Mouse (Mus musculus) heart, postnatal 14 days (tissue): Measurements from ENCODE around the gene Spib. TPM values are rescaled to one million over a fixed set of nuclear protein-coding genes. Genes with fewer than 3 reads are reported as not detected.

Experiments used
- DNase-seq, 2 experiments: peaks; one replicate each; pipeline ENCODE4 v3.0.0; 2021 to 2022
- intact Hi-C: fragments of 180-260 bp; cut with DNase I; formaldehyde crosslinking; loops from one replicate; pipeline ENCODE4 v1.15.1; 2025
- total RNA-seq, 2 experiments: library from RNA; stranded (reverse); gene quantifications; 2 replicates each; pipeline ENCODE4 v1.2.3; 2021

Gene Spib
- total RNA-seq, 2 experiments from 2014 or later: 0.65 to 1.1 TPM

GRCm38 (mm10) chr7:44549621-44550408 is 17.9 kb upstream of the Spib start:
- intact Hi-C loops: loop anchor here (10.0 kb wide), 2 partner anchors 175 to 285 kb away; partner anchors contain the start of gene Gm15517
- DNase-seq: no peak

- intact Hi-C loops: loop anchor here (1.0 kb wide), 1 partner anchor 23 kb away; no protein-coding TSS in a partner anchor
- peak; percentile 99 to 100 for DNase-seq
These were observed 16.7 kb upstream of the Spib start, which contains the start of gene Pold1 for GRCm38 (mm10) chr7:44548497-44549087. TSS of gene Pold1 (minus strand) at chr7:44548849.

DNA sequence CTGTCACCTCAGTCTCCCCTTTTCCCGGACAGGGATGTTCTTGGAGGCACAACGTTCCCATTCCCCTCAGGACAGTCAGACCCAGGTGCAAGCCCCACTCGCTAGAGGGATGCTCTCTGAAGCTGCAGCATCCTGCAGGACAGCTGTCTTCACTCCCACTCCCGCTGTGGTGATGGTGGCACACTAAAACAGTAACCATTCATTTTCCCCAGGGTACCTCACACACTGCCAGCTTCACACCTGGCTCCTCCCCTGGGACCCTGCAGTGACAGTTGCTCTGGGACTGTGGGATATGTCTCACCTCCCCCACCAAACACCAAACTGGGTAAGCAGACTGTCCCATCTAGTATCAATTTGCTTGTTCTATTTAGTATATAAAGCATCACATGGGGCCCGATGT is 15.9 kb upstream of the Spib start:
- intact Hi-C loops: loop anchor here (1.0 kb wide), 1 partner anchor 22 kb away; no protein-coding TSS in a partner anchor

GRCm38 (mm10) chr7:44547041-44547440 is 15.2 kb upstream of the Spib start:
- intact Hi-C loops: no loop called here
- no peak for DNase-seq

More for the DNA sequence above, 15.9 kb upstream of the Spib start:
- DNase-seq: no peak

GRCm38 (mm10) chr7:44546274-44546673 is 14.4 kb upstream of the Spib start:
- intact Hi-C loops: no loop called here
- no peak for DNase-seq

- intact Hi-C loops: no loop called here
- DNase-seq: no peak
These were observed 11.2 kb upstream of the Spib start for GRCm38 (mm10) chr7:44543071-44543470.

- no peak for DNase-seq
- intact Hi-C loops: no loop called here
These were observed 10.7 kb upstream of the Spib start for GRCm38 (mm10) chr7:44542555-44542954.

DNA sequence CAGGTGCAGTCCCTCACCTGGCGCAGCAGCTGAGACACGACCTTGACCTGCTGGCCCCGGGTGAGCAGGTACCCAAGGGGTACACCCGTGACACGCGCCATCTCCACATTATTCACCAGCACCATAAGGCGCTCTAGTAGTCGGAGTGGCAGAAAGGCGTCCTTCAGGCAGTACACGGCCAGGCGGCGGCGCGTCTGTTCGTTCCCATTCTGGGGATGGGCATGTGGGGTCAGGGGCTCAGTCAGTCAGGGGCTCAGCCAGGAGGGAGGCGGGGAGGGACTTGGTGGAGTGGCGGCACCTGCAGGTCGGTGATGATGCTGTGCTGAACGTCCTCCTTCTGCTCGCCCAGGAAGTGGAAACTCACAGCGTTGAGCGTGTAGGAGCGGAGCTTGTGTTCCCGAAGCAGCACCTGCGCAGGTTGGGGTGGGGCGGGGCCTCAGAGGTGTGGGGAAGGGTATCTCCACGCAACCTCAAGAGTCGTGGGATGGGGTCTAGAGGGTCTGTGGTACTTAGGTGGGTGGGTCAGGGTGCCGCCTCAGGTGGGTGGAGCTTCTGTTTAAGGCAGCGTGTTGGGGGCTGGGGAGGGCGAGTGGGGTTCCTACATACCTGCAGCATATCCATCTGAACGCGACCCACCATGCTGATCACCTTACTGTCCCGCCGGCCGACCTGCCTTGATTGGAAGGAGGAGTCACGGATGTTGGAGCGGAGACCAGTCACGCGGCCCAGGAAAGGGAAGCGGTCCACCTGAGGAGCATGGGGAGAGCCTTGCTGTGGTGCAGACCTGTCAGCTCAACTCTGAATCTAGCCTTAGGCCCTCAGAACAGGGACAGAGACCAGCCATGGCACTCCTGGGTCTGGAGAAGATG is 7.1 kb upstream of the Spib start:
- DNase-seq: no peak
- intact Hi-C loops: no loop called here

- DNase-seq: no peak
- intact Hi-C loops: no loop called here
These were observed 5.6 kb upstream of the Spib start for GRCm38 (mm10) chr7:44537496-44537895.

DNA sequence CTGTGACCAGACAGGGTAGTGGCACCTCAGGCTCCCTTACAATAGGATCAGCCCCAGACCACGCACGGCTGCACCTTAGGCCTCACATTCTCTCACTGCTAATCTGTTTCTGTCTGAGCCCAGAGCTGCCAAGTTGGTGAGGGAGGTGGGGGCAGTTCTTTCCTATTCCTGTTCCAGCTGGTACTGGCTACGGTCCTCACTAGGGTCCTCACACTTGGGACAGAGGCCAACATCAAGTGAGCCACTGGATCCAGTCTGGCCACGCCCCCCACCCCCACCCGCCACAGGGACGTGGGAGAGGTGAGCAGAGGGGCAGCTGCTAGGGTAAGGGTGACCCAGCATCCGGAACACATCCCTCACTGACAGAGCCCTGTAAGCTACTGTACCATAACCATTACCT is 5.1 kb upstream of the Spib start:
- intact Hi-C loops: no loop called here
- DNase-seq: no peak

GRCm38 (mm10) chr7:44536590-44536968 is 4.7 kb upstream of the Spib start:
- no peak for DNase-seq
- intact Hi-C loops: no loop called here

DNA sequence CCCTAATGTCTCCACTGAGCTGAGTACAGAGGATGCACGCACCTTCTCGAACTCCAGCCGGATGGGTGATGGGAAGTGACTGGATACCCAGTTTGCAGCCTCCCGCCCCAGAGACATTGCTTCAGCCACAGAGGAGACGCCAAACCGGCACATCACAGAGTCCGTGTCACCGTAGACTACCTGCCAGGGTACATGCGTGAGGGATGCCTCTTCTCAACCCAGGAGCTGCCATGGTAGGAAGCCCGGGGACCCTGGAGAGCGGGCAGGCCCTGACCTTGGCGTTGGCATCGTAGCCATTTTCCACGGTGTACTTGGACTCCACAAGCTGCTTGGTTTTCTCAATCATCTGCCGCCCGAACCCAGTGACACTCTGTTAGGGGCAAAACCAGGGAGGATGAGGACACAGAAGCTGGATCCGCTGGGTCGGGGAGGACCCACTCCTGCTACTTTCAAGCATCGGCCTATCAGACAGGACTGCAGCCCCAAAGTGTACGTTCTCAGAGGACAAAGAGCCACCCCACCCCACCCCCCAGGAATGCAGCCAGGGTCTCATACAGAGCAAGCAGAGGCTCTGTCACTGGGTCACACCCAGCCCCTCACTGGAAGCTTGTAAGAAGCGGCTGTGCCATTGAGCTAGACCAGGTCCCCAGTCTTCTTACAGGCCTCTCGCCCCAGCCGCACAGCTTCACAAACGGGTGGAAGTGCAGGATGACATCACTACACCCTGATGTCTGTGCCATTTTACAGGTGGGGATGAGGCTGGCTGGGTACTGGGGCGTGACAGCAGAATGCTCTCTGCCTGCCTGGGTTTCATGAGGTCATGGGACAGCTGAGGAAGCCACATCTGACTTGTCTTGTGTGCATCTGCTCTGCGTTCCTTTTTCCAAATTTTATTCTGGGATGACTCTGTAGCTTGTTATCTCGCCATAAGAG is 4.1 kb upstream of the Spib start:
- intact Hi-C loops: no loop called here

GRCm38 (mm10) chr7:44534656-44535441 is 3.0 kb upstream of the Spib start:
- no peak for DNase-seq
- intact Hi-C loops: no loop called here

More for the DNA sequence above, 4.1 kb upstream of the Spib start:
- DNase-seq: no peak

DNA sequence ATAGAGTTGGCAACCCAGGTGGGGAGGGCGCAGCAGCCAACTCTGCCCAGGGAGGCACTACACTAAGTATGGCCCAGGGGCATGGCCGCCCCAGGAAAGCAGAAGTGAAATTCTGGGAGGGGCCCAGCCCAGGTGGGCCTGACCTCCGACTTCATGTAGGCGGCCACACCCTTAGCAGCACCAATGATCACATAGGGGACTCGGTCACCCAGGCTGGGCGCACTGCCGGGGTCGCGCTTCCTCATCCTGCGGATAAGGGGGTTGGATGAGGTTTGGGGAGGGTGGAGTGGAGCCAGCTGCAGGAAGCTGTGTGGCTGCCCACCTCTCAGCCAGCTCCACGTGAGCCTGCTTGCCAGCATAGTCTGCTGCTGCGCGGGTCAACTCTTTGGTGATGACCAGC is 2.4 kb upstream of the Spib start:
- no peak for DNase-seq
- intact Hi-C loops: no loop called here

DNA sequence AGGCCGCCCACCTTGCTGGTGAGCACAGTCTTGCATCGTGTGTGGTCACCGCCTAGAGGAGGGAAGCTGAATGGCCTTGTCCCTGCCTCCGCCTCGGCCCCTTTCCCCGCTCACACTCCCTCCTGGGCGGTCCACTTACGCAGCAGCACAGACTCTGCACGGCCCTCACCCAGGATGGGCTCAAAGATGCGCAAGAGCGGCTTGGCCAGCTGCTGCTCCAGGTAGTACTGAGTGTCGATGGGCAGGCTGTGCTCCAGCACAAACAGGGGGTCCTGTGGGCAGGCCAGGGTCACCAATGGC is 1.8 kb upstream of the Spib start:
- no peak for DNase-seq
- intact Hi-C loops: no loop called here

- no peak for DNase-seq
- intact Hi-C loops: no loop called here
These were observed 1.3 kb upstream of the Spib start for GRCm38 (mm10) chr7:44532918-44533745.

DNA sequence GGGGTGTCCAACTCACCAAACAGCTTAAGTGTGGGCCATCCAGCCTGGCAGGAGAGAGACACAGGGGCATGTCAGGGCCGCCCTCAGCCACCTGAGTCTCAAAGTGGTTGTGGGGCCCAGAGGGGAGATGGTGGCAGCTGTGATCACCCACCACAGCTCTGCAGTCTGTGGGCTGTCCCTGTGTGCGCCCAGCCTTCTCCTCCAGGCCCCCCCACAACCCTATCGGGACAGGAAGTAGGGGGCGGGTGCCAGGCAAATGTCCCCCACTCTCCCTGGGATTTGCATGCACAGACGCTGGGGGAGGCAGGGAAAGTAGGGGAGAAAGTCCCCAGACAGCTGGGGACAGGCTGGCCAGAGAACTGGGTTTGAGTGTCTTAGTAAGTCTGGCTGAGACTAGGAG is 664 bp downstream of the Spib start:
- intact Hi-C loops: no loop called here
- DNase-seq: no peak

- DNase-seq: no peak
- intact Hi-C loops: no loop called here
These were observed 1.4 kb downstream of the Spib start for GRCm38 (mm10) chr7:44530507-44530906.
